Mouse (Mus musculus): ENCODE measurements around the gene Taar6. TPM values are rescaled to one million over a fixed set of nuclear protein-coding genes. Genes with fewer than 3 reads are reported as not detected.
A peak's percentile ranks its signal among the peaks of the same experiment; 100 is the strongest.

Taar6 gene
- total RNA-seq, 1 experiment = not detected

- Histone ChIP-seq H3K9ac (ENCODE audit: insufficient read depth, low read depth, low read length, poor library complexity, severe bottlenecking) (no peak overlapping the region), H3K27ac (ENCODE audit: insufficient read depth, low read depth, low read length, poor library complexity, severe bottlenecking) (no peak overlapping the region), H3K36me3 (ENCODE audit: control insufficient read depth, insufficient read depth, low read length, poor library complexity, severe bottlenecking) (no peaks in the 10 kb centered on the region), H3K4me1 (ENCODE audit: control insufficient read depth in 2 of 2, insufficient read depth in 2 of 2, low read length in 2 of 2, poor library complexity in 1 of 2) (peaks cover 2 to 4% of the 10 kb centered on the region in 2 experiments), H3K4me3 (ENCODE audit: insufficient read depth in 1 of 2, low read depth in 1 of 2, low read length in 2 of 2, poor library complexity in 1 of 2, severe bottlenecking in 1 of 2) (no peak overlapping the region), H3K9me3 (ENCODE audit: control insufficient read depth, insufficient read depth, low read depth, low read length) (no peaks in the 10 kb centered on the region)
- no peak for TF ChIP-seq ZNF384 (IDR thresholded peaks at IDR 0.05; ENCODE audit: low read depth, low read length)
- peak; percentile 90 for TF ChIP-seq ZC3H11A (IDR thresholded peaks at IDR 0.05; ENCODE audit: borderline replicate concordance, low read depth, low read length)
- no peak for TF ChIP-seq CHD2 (IDR thresholded peaks at IDR 0.05; ENCODE audit: low read depth, low read length)
- in situ Hi-C loops (cut with MboI; ENCODE audit: low sequenced_read_pairs in 2 of 2, unreplicated experiment in 2 of 2) = no loop called here
- DNase-seq (ENCODE audit: low read depth, low spot score) = peak; percentile 91
Measured at GRCm38 (mm10) chr10:23978901-23979705, 6.3 kb downstream of the Taar6 start.

DNA sequence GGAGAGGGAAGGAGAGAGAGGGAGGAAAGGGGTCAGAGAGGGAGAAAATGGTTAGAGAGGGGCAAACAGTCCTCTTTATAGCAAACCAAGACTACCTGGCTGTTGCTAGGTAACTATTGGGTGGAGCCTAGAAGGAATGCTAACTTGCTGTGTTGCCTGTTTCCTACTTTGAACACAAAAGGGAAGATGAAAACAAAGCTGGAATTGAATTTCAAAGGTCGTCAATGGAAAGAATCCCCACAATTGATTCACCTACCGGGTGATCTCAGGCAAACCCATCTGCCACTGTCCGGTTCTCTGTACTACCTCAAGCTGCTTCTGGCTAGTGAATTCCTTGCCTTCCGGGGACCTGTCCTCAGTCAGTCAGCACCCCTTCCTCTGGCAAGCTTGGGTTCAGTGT lies 7.5 kb downstream of the Taar6 start:
- Histone ChIP-seq H3K9ac (ENCODE audit: insufficient read depth, low read depth, low read length, poor library complexity, severe bottlenecking) (no peak overlapping the region), H3K36me3 (ENCODE audit: control insufficient read depth, insufficient read depth, low read length, poor library complexity, severe bottlenecking) (no peaks in the 10 kb centered on the region), H3K4me1 (ENCODE audit: control insufficient read depth in 2 of 2, insufficient read depth in 2 of 2, low read length in 2 of 2, poor library complexity in 1 of 2) (peaks cover 2 to 4% of the 10 kb centered on the region in 2 experiments), H3K4me3 (ENCODE audit: insufficient read depth in 1 of 2, low read depth in 1 of 2, low read length in 2 of 2, poor library complexity in 1 of 2, severe bottlenecking in 1 of 2) (no peak overlapping the region), H3K9me3 (ENCODE audit: control insufficient read depth, insufficient read depth, low read depth, low read length) (no peaks in the 10 kb centered on the region), H3K27ac (ENCODE audit: insufficient read depth, low read depth, low read length, poor library complexity, severe bottlenecking) (no peak overlapping the region)
- in situ Hi-C loops (cut with MboI; ENCODE audit: low sequenced_read_pairs in 2 of 2, unreplicated experiment in 2 of 2) = no loop called here
- TF ChIP-seq ZNF384 (IDR thresholded peaks at IDR 0.05; ENCODE audit: low read depth, low read length) = no peak
- no peak for TF ChIP-seq CHD2 (IDR thresholded peaks at IDR 0.05; ENCODE audit: low read depth, low read length)
- no peak for TF ChIP-seq MAFK (IDR thresholded peaks at IDR 0.05; ENCODE audit: insufficient read depth, low read depth, low read length)
- no peak for TF ChIP-seq ZC3H11A (IDR thresholded peaks at IDR 0.05; ENCODE audit: borderline replicate concordance, low read depth, low read length)
- TF ChIP-seq HCFC1 (IDR thresholded peaks at IDR 0.05; ENCODE audit: borderline replicate concordance, insufficient read depth, low read length) = no peak
- peak; percentile 62 for DNase-seq (ENCODE audit: low read depth, low spot score)

GRCm38 (mm10) chr10:23971256-23971655 lies 14.2 kb downstream of the Taar6 start:
- H3K9me3 ChIP-seq (ENCODE audit: control insufficient read depth, insufficient read depth, low read depth, low read length) = no peaks in the 10 kb centered on the region
- 0 out of 4 replicates have a peak, but pooled peaks cover 0 to 2% of the 10 kb centered on the region in 2 experiments for H3K4me1 ChIP-seq (ENCODE audit: control insufficient read depth in 2 of 2, insufficient read depth in 2 of 2, low read length in 2 of 2, poor library complexity in 1 of 2)
- no peak overlapping the region for H3K27ac ChIP-seq (ENCODE audit: insufficient read depth, low read depth, low read length, poor library complexity, severe bottlenecking)
- in situ Hi-C loops (cut with MboI; ENCODE audit: low sequenced_read_pairs in 2 of 2, unreplicated experiment in 2 of 2) = loop anchor here in 1 of 2 experiments (25.0 kb wide), 1 partner anchor 641 kb away; no protein-coding TSS in a partner anchor
- TF ChIP-seq MAFK (IDR thresholded peaks at IDR 0.05; ENCODE audit: insufficient read depth, low read depth, low read length) (no peak), ZC3H11A (IDR thresholded peaks at IDR 0.05; ENCODE audit: borderline replicate concordance, low read depth, low read length) (no peak), CHD2 (IDR thresholded peaks at IDR 0.05; ENCODE audit: low read depth, low read length) (no peak), HCFC1 (IDR thresholded peaks at IDR 0.05; ENCODE audit: borderline replicate concordance, insufficient read depth, low read length) (no peak), ZNF384 (IDR thresholded peaks at IDR 0.05; ENCODE audit: low read depth, low read length) (no peak)
- H3K36me3 ChIP-seq (ENCODE audit: control insufficient read depth, insufficient read depth, low read length, poor library complexity, severe bottlenecking) = no peaks in the 10 kb centered on the region
- DNase-seq (ENCODE audit: low read depth, low spot score) = no peak
- H3K9ac ChIP-seq (ENCODE audit: insufficient read depth, low read depth, low read length, poor library complexity, severe bottlenecking) = no peak overlapping the region
- no peak overlapping the region for H3K4me3 ChIP-seq (ENCODE audit: insufficient read depth in 1 of 2, low read depth in 1 of 2, low read length in 2 of 2, poor library complexity in 1 of 2, severe bottlenecking in 1 of 2)

DNA sequence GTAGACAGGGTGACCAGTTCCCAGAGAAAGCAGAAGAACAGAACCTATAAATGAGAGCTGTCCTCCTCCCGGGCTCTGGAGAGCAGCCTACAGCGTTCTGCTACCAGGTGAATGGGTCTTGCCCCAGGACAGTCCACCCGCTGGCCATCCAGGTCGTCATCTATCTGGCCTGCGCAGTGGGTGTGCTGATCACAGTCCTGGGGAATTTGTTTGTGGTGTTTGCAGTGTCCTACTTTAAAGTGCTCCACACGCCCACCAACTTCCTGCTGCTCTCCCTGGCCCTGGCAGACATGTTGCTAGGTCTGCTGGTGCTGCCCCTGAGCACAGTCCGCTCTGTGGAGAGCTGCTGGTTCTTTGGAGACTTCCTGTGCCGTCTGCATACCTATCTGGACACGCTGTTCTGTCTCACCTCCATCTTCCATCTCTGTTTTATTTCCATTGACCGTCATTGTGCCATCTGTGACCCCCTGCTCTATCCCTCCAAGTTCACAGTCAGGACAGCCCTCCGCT lies 14.7 kb downstream of the Taar6 start, which contains the start of gene Taar5:
Gene Taar5 (plus strand): TSS at position 51 of the 510 bp plus-strand sequence.
- no peak for TF ChIP-seq CHD2 (IDR thresholded peaks at IDR 0.05; ENCODE audit: low read depth, low read length)
- no peak for TF ChIP-seq ZNF384 (IDR thresholded peaks at IDR 0.05; ENCODE audit: low read depth, low read length)
- no peak for TF ChIP-seq HCFC1 (IDR thresholded peaks at IDR 0.05; ENCODE audit: borderline replicate concordance, insufficient read depth, low read length)
- no peak for TF ChIP-seq ZC3H11A (IDR thresholded peaks at IDR 0.05; ENCODE audit: borderline replicate concordance, low read depth, low read length)
- TF ChIP-seq MAFK (IDR thresholded peaks at IDR 0.05; ENCODE audit: insufficient read depth, low read depth, low read length) = no peak
- H3K4me1 ChIP-seq (ENCODE audit: control insufficient read depth in 2 of 2, insufficient read depth in 2 of 2, low read length in 2 of 2, poor library complexity in 1 of 2) = 0 out of 4 replicates have a peak, but pooled peaks cover 0 to 2% of the 10 kb centered on the region in 2 experiments
- H3K27ac ChIP-seq (ENCODE audit: insufficient read depth, low read depth, low read length, poor library complexity, severe bottlenecking) = no peak within 1 kb of the TSS
- DNase-seq (ENCODE audit: low read depth, low spot score) = no peak
- in situ Hi-C loops (cut with MboI; ENCODE audit: low sequenced_read_pairs in 2 of 2, unreplicated experiment in 2 of 2) = loop anchor here in 1 of 2 experiments (25.0 kb wide), 1 partner anchor 642 kb away; no protein-coding TSS in a partner anchor
- H3K9me3 ChIP-seq (ENCODE audit: control insufficient read depth, insufficient read depth, low read depth, low read length) = no peaks in the 10 kb centered on the region
- no peak within 1 kb of the TSS for H3K4me3 ChIP-seq (ENCODE audit: insufficient read depth in 1 of 2, low read depth in 1 of 2, low read length in 2 of 2, poor library complexity in 1 of 2, severe bottlenecking in 1 of 2)
- H3K36me3 ChIP-seq (ENCODE audit: control insufficient read depth, insufficient read depth, low read length, poor library complexity, severe bottlenecking) = no peaks in the 10 kb centered on the region
- no peak within 1 kb of the TSS for H3K9ac ChIP-seq (ENCODE audit: insufficient read depth, low read depth, low read length, poor library complexity, severe bottlenecking)
